Mouse (Mus musculus) erythroblast, embryonic 14.5 days (primary cell): ENCODE results near the gene Spata7. TPM values are rescaled to one million over a fixed set of nuclear protein-coding genes. Genes with fewer than 3 reads are reported as not detected.
"Not testable (repeated sequence)": the region's sequence is repeated elsewhere in the genome, so short reads cannot be mapped to it uniquely, and the experiment has no call there.

Experiments
- H3K27me3 ChIP-seq: 2 replicates; pipeline ENCODE4 v1.6.1; 2012; ENCODE audit warnings: inconsistent platforms; ENCODE audit not compliant: control insufficient read depth
- H3K36me3 ChIP-seq: 2 replicates; pipeline ENCODE4 v1.6.1; 2012; ENCODE audit warnings: mild to moderate bottlenecking, inconsistent platforms; ENCODE audit not compliant: control insufficient read depth
- H3K4me1 ChIP-seq: 2 replicates; pipeline ENCODE4 v1.6.1; 2012; ENCODE audit warnings: inconsistent platforms; ENCODE audit not compliant: control insufficient read depth
- H3K4me3 ChIP-seq: replicated peaks from 2 replicates; pipeline ENCODE3; 2012; ENCODE audit warnings: moderate library complexity, mild to moderate bottlenecking, inconsistent platforms
- H3K9me3 ChIP-seq: 2 replicates; pipeline ENCODE4 v1.6.1; 2012; ENCODE audit warnings: low read length, inconsistent platforms, mixed read lengths; ENCODE audit not compliant: control insufficient read depth
- GATA1 ChIP-seq: IDR thresholded peaks from 2 replicates; pipeline ENCODE4 v1.6.1; 2012; ENCODE audit warnings: low read length, inconsistent platforms, mixed read lengths
- TAL1 ChIP-seq: IDR thresholded peaks from 3 replicates; pipeline ENCODE4 v1.6.1; 2012; ENCODE audit warnings: low read length, inconsistent platforms, mixed read lengths
- polyA plus RNA-seq: library from polyadenylated mRNA; stranded (reverse); fragments of >175 nt; gene quantifications from 2 replicates; pipeline ENCODE4 v1.2.3, GENCODE M21; 2012

The Spata7 gene
- polyA plus RNA-seq, 1 experiment: 0.08 TPM

DNA sequence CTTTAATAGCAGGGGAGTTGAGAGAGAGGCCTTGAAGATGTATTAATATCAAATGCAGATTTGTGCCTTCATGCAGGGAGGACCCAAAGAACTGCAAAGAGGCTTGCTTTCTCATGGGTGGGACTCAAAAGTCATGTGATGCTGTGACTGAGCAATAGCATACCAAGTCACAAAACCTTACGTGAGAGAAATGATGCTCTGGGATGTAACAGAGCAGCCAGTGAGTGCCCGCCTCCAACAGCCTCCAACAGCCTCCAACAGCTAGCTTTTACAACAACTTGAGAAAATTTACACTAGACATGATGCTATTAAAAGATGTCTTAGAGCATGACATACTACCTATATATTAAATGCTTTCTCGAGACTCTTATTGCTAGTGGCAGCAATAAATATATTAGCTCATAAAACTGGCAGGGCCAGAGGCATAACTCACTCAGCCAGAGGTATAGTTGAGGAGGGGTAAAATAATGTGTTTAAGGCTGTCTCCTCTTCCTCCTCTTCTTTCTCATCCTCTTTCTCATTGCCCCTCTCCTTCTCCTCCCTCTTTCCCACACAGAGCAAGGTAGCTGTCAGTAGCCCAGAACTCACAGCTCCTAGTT is 12.9 kb upstream of the Spata7 start:
- no peak overlapping the region for H3K4me3 ChIP-seq
- no peaks in the 10 kb centered on the region for H3K4me1 ChIP-seq
- no peaks in the 10 kb centered on the region for H3K36me3 ChIP-seq
- TF ChIP-seq GATA1 (no peak), TAL1 (no peak)
- no peaks in the 10 kb centered on the region for H3K27me3 ChIP-seq
- no peaks in the 10 kb centered on the region for H3K9me3 ChIP-seq

DNA sequence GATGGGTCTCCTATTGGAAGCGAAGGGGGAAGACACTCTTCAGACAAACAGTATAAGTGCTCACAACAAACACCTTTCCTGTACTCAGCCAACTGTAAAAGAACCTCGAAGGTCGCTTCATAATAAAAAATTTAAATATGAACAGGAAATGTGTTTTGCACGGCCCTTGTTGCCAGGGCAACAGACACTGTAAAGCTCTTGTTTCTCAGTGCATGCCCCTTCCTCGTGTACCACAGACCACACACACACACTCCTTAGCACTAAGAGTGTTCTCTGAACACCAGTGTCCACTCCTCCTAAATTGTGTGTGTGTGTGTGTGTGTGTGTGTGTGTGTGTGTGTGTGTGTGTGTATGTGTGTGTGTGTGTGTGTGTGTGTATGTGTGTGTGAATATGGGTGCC is 12.2 kb upstream of the Spata7 start:
- H3K36me3 ChIP-seq: no peaks in the 10 kb centered on the region
- H3K4me1 ChIP-seq: no peaks in the 10 kb centered on the region
- H3K4me3 ChIP-seq: no peak overlapping the region
- no peaks in the 10 kb centered on the region for H3K9me3 ChIP-seq
- TF ChIP-seq TAL1 (no peak), GATA1 (no peak)
- H3K27me3 ChIP-seq: no peaks in the 10 kb centered on the region

DNA sequence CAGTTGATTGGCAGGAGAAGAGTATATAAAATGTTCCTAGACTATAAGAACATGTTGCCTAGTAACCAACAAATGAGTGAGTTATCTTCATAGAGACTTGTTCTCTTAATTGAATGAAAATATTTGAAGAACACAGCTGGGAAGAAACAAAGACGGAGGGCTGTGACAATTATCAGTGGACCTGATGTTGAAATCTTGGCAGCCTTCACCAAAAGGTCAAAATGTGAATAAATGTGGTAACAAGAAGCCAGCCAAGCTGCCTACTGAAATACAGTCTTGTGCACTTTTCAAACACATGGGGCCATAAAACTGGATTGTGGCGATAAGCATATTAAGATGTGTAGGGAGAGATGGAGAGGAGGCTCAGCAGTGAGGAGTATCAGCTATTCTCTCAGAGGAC is 8.5 kb upstream of the Spata7 start:
- Histone ChIP-seq H3K36me3 (no peaks in the 10 kb centered on the region), H3K4me3 (no peak overlapping the region), H3K4me1 (no peaks in the 10 kb centered on the region), H3K27me3 (no peaks in the 10 kb centered on the region), H3K9me3 (no peaks in the 10 kb centered on the region)
- TF ChIP-seq TAL1 (no peak), GATA1 (no peak)

DNA sequence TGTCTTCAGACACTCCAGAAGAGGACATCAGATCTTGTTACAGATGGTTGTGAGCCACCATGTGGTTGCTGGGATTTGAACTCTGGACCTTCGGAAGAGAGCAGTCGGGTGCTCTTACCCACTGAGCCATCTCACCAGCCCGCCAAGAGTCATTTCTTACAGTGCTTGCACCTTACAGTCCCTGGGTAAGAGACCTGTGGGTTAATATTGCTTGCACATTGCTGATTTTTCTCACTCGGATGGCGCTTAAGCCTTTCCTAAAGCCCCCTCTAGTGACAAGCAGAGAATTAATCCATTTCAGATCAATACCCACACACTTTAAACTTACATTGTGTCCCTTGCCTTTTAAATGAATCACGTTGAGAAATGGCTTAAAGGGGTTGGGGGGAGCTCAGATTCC is 7.0 kb upstream of the Spata7 start:
- H3K4me1 ChIP-seq, H3K36me3 ChIP-seq, H3K4me3 ChIP-seq, H3K27me3 ChIP-seq, H3K9me3 ChIP-seq: not testable (repeated sequence)

DNA sequence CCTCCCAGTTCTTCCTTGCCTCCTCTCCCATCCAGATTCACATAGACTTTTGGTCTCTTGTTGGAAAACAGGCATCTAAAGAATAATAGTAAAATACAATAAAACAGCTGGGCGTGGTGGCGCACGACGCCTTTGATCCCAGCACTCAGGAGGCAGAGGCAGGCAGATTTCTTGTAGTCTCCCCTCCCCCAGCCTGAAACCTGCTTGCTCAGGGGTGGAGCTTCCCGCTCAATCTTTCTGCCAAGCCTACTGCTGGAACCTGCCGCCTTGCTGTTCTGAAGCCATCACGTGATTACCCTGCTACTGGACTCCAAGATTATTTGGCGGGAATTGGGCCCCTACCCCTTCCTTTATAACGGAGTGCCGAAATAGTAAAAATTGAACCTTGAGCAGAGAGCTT is 4.7 kb upstream of the Spata7 start:
- not testable (repeated sequence) for H3K4me3 ChIP-seq, H3K36me3 ChIP-seq, H3K9me3 ChIP-seq, H3K27me3 ChIP-seq
- H3K4me1 ChIP-seq: peaks cover 10% of the 10 kb centered on the region

DNA sequence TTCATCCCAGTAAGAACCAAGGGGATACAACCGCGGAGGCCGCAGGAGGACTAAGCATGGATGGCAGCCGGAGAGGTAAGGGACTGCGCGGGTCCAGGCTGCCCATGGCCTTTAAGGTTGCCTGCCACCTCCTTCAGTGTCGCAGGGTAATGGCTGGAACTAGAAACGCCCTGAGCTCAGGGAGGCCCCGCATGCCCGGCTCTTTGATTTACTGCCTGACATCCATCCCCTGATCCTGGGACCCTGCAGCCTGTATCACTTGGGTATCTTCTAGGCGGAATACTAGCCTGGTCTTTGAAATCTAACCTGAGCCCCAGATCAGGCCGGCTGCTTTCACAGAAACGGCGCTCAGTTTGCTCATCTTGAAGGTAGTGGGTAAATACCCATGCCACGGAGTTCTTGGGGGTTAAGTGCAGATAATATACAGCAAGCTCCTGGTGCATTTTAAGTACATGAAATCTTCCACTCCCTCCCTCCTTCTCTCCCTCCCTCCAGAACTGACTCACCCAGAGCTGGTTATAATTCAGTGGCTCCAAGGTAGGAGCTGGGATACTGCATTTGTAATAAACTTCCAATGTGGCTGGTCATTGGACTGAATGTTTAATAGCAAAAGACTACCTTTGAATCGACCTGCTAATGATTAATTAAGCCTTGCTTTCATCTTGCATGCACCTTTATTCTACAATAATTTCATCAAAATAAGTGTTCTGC is 458 bp downstream of the Spata7 start:
- TF ChIP-seq GATA1 (no peak), TAL1 (no peak)
- no peaks in the 10 kb centered on the region; the same call in 1 of the 2 replicates for H3K36me3 ChIP-seq

DNA sequence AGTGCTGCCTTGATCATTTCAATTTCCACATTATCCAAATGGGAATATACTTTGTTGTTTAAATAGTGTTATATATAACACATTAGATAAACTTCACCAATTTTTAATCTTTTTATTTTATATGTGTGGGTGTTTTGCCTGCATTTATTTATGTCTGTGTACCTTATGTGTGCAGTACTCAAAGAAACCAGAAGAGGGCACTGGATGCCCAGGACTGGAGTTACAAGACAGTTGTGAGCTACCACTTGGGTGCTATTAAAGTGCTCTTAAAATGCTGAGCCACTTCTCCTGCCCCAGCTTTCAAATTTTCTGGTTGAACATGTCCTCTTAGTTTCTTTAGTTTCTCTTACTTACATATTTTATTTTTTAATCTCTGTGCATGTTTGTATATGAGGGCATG is 16.9 kb downstream of the Spata7 start:
- TF ChIP-seq GATA1: no peak
- TF ChIP-seq TAL1: no peak
- Histone ChIP-seq H3K27me3 (no peaks in the 10 kb centered on the region), H3K9me3 (no peaks in the 10 kb centered on the region), H3K4me3 (no peak overlapping the region), H3K4me1 (no peaks in the 10 kb centered on the region), H3K36me3 (no peaks in the 10 kb centered on the region)

More for the DNA sequence above, 458 bp downstream of the Spata7 start:
- peak overlapping the region; percentile 89 for H3K4me3 ChIP-seq
- H3K4me1 ChIP-seq: peaks cover 17% of the 10 kb centered on the region
- H3K9me3 ChIP-seq: peaks cover 4% of the 10 kb centered on the region; the same call in 1 of the 2 replicates
- H3K27me3 ChIP-seq: no peaks in the 10 kb centered on the region

DNA sequence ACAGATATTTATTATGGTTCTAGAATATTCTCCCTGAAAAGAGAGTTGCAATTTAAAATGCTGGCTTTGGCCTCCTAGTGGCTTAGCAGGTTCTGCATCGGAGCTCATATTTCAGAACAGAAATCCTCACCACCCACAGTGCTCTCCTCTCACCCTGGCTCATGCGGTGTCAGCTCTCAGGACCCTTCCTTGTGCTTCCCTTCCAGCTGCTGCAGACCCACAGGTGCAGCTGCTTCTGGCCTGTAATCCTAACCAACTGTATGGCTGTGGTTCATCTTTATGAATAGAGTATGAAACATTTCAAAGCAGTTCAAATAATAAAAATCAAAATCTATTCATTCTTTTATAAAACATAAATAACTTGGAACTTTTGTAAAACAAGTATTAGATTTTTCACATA is 28.9 kb downstream of the Spata7 start:
- H3K36me3 ChIP-seq: peaks cover 2% of the 10 kb centered on the region
- H3K4me3 ChIP-seq: no peak overlapping the region
- H3K9me3 ChIP-seq: no peaks in the 10 kb centered on the region
- no peaks in the 10 kb centered on the region for H3K27me3 ChIP-seq
- no peak for TF ChIP-seq GATA1
- no peak for TF ChIP-seq TAL1
- no peaks in the 10 kb centered on the region for H3K4me1 ChIP-seq

DNA sequence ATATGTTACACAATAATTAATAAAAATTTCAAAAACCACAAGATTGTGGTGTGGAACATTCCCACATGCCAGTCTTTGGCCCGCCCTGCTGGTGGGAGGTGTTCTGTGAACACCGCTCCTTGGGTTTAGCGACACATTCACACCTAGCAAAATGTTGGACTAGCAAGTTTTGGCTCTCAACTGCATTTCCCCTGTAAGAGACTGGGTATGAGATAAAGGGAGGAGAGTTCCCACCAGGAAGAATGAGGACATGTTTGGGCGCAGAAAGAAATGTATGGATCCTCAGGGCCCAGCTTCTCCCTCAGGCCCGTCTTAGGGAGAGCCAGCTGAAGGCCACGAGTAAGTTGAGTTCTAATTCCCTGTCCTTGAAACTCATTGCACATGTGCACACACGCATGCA is 34.7 kb downstream of the Spata7 start:
- Histone ChIP-seq H3K4me1 (no peaks in the 10 kb centered on the region), H3K36me3 (peaks cover 2% of the 10 kb centered on the region), H3K9me3 (no peaks in the 10 kb centered on the region), H3K4me3 (no peak overlapping the region), H3K27me3 (no peaks in the 10 kb centered on the region)
- TF ChIP-seq TAL1: no peak
- TF ChIP-seq GATA1: no peak

DNA sequence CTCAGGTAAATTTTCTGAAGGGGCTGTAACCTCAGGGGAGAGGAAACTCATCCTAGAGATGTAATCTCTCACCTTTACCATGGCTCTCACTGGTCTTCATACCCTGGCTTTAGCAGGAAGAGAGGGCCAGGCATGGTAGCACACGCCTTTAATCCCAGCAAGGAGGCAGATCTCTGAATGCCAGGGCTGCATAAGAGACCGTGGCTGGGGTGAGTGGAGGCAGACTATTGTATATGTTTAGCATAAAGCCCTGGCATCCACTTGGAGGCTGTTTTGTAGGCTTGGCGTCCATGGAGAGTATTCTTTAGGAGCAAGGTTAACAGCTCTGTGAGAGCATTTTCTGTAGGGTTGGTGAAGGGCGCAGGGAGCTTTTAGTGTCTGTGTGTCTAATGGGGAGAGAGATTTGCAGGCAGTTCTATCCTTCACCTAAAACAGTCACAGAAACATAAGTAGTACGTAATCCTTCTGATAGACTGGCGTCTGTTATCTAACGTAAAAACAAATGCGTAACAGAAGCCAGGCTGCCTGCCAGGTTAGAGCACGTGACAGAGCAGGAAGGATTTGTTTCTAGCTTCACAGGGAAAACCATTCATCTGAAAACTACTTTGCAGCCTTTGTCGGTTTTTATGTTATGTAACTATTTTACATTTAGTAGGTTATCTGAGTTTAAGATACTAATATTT is 40.3 kb downstream of the Spata7 start:
- Histone ChIP-seq H3K4me1 (no peaks in the 10 kb centered on the region), H3K4me3 (no peak overlapping the region), H3K9me3 (no peaks in the 10 kb centered on the region), H3K27me3 (no peaks in the 10 kb centered on the region), H3K36me3 (no peaks in the 10 kb centered on the region; the same call in 1 of the 2 replicates)
- no peak for TF ChIP-seq GATA1
